Mouse (Mus musculus) liver, adult 2 months (tissue): ENCODE data around the gene Camkk2. TPM values are rescaled to one million over a fixed set of nuclear protein-coding genes. Genes with fewer than 3 reads are reported as not detected.
A peak's percentile ranks its signal among the peaks of the same experiment; 100 is the strongest.

Experiments
- DNase-seq: peaks from one replicate; pipeline ENCODE4 v3.0.0-alpha.2; 2011; ENCODE audit warnings: low read depth, low spot score; ENCODE audit errors: extremely low read depth
- H3K27ac ChIP-seq: fragments of 200-500 bp; replicated peaks from 2 replicates; pipeline ENCODE4 v1.5.1; 2012; ENCODE audit warnings: low read depth, mild to moderate bottlenecking, control low read depth, inconsistent platforms, low read length; ENCODE audit not compliant: insufficient read depth
- H3K27me3 ChIP-seq: fragments of 200-500 bp; 2 replicates; pipeline ENCODE4 v1.6.1; 2012; ENCODE audit warnings: mild to moderate bottlenecking, moderate library complexity, low read length, inconsistent platforms; ENCODE audit not compliant: control insufficient read depth, insufficient read depth
- H3K36me3 ChIP-seq: fragments of 200-500 bp; 2 replicates; pipeline ENCODE4 v1.6.1; 2012; ENCODE audit warnings: low read length, inconsistent platforms; ENCODE audit not compliant: control insufficient read depth, insufficient read depth
- H3K4me1 ChIP-seq: fragments of 200-500 bp; 2 replicates; pipeline ENCODE4 v1.6.1; 2011; ENCODE audit warnings: low read length; ENCODE audit not compliant: control insufficient read depth, insufficient read depth
- H3K4me3 ChIP-seq: fragments of 200-500 bp; 2 replicates; pipeline ENCODE4 v1.5.1; 2011; ENCODE audit warnings: low read depth, mild to moderate bottlenecking, control low read depth, low read length, moderate library complexity; ENCODE audit not compliant: insufficient read depth
- H3K79me2 ChIP-seq: fragments of 200-500 bp; 2 replicates; pipeline ENCODE4 v1.6.1; 2012; ENCODE audit warnings: inconsistent platforms, mild to moderate bottlenecking, low read length, moderate library complexity; ENCODE audit not compliant: control insufficient read depth, insufficient read depth
- H3K9ac ChIP-seq: fragments of 200-500 bp; 2 replicates; pipeline ENCODE4 v1.6.1; 2012; ENCODE audit warnings: low read depth, mild to moderate bottlenecking, control low read depth, inconsistent platforms, low read length
- CTCF ChIP-seq: fragments of 200-500 bp; IDR thresholded peaks from 2 replicates; pipeline ENCODE4 v1.5.1; 2011; ENCODE audit warnings: low read depth, low read length, control low read depth
- POLR2A ChIP-seq: fragments of 200-500 bp; IDR thresholded peaks from 2 replicates; pipeline ENCODE4 v1.6.1; 2011; ENCODE audit warnings: low read length, control low read depth; ENCODE audit not compliant: insufficient read depth; ENCODE audit errors: extremely low read depth
- WGBS: fragments of 180-500 bp; shearing (Covaris S2); methylation state at CpG from one replicate; pipeline ENCODE4 v1.1.7; 2018; 5-methylcytosine and 5-hydroxymethylcytosine counted together
- polyA plus RNA-seq: library from polyadenylated mRNA; depleted of rRNA; stranded (reverse); fragments of >200 nt; gene quantifications from 2 replicates; pipeline ENCODE4 v1.2.3, GENCODE M21; 2012
- total RNA-seq: library from RNA; depleted of rRNA; stranded (reverse); fragments of >200 nt; gene quantifications from 2 replicates; pipeline ENCODE4 v1.2.3, GENCODE M21; 2014

The Camkk2 gene
- total and polyA plus RNA-seq, 2 experiments: 6.3 to 17.7 TPM

- Histone ChIP-seq H3K27ac (0 out of 2 replicates have a peak overlapping the region, but pooled peaks have one; percentile 57), H3K4me3 (no peak overlapping the region), H3K36me3 (no peaks in the 10 kb centered on the region), H3K4me1 (peaks cover 6% of the 10 kb centered on the region), H3K27me3 (no peaks in the 10 kb centered on the region), H3K79me2 (peaks cover under 1% of the 10 kb centered on the region; the same call in 1 of the 2 replicates), H3K9ac (no peak overlapping the region)
- WGBS: 58% methylated on average over 9 of the region's 9 CpGs
- DNase-seq: no peak
- TF ChIP-seq POLR2A (no peak), CTCF (no peak)
Measured at GRCm38 (mm10) chr5:122771428-122771827, 7.8 kb downstream of the Camkk2 start.

DNA sequence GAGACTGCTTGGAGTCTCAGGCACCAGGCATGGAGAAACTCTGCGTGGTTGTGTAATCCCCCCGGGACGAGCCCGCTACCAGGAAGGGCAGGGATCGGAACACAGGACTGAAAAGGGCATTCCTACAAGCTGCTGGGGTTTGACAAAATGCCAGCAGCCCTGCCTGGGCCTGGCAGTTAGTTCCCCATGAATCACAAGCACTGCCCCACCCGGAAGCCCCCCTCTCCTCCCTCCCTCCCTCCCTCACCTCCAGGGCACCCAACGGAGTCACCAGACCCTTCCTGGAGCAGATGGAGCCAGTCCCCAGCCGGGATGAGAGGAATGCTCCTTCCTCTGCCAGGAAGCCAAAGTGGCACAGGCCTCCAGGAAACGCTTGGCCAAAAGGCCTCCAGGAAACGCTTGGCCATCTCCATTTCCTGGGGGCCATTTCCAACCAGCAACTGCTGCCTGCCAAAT is 8.4 kb downstream of the Camkk2 start:
- peak overlapping the region; percentile 57 for H3K27ac ChIP-seq
- TF ChIP-seq CTCF: no peak
- DNase-seq: peak; percentile 59
- WGBS: 8% methylated on average over 10 of the region's 10 CpGs
- peak overlapping the region; percentile 6; the same call in 1 of the 2 replicates for H3K4me3 ChIP-seq
- no peaks in the 10 kb centered on the region for H3K27me3 ChIP-seq
- H3K9ac ChIP-seq: no peak overlapping the region
- H3K4me1 ChIP-seq: peaks cover 6% of the 10 kb centered on the region
- no peaks in the 10 kb centered on the region; the same call in 1 of the 2 replicates for H3K79me2 ChIP-seq
- no peaks in the 10 kb centered on the region for H3K36me3 ChIP-seq

GRCm38 (mm10) chr5:122770304-122770703 is 8.9 kb downstream of the Camkk2 start:
- Histone ChIP-seq H3K27ac (peak overlapping the region; percentile 57), H3K79me2 (no peaks in the 10 kb centered on the region; the same call in 1 of the 2 replicates), H3K4me3 (no peak overlapping the region), H3K9ac (peak overlapping the region; percentile 36; the same call in 1 of the 2 replicates), H3K27me3 (no peaks in the 10 kb centered on the region), H3K4me1 (peaks cover 6% of the 10 kb centered on the region), H3K36me3 (no peaks in the 10 kb centered on the region)
- WGBS: 18% methylated on average over 7 of the region's 7 CpGs
- no peak for TF ChIP-seq POLR2A
- peak; percentile 57 for DNase-seq

DNA sequence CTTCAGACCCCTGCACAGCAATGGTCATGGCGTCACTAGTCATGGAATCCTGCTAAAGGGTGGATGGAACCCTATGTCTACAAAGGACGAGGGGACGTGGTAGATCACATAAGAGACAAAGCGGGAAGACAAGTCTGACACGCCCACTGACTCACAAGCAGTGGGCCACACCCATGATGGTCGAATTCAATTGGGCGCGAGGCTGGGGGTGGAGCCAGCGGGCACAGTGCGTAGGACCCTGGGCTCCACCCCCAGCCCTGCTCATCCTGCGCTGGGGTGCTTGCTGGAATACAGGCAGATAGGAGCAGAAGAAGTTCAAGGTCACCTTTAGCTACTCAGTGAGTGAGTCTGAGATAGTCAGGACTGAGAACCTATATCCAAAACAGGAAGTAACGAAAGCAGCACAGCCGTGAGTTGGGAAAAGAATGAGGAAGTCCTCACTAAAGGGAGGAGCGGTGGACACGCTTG is 10.1 kb downstream of the Camkk2 start:
- Histone ChIP-seq H3K9ac (no peak overlapping the region), H3K4me1 (peaks cover 6% of the 10 kb centered on the region), H3K36me3 (no peaks in the 10 kb centered on the region), H3K79me2 (no peaks in the 10 kb centered on the region; the same call in 1 of the 2 replicates), H3K27me3 (no peaks in the 10 kb centered on the region), H3K27ac (no peak overlapping the region), H3K4me3 (no peak overlapping the region)
- DNase-seq: no peak
- WGBS: 84% methylated on average over 15 of the region's 15 CpGs
- no peak for TF ChIP-seq CTCF

DNA sequence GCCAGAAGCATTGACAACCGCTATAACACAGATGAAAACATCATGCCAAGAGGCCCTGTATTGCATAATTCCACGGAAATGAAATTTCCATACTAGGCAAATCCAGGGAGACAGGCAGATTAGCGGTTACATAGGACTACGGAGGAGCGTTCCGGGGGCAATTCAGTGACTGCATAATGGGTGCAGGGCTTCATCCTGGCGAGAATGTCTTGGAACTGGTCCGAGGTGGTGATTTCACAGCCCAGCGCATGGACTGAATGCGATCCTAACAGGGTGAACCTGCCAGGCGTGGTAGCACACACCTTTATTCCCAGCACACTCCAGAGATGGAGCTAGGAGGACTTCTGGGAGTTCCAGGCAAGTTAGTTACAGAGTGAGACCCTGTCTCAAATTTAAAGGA is 11.9 kb downstream of the Camkk2 start:
- H3K27me3 ChIP-seq: no peaks in the 10 kb centered on the region
- TF ChIP-seq POLR2A (no peak), CTCF (no peak)
- H3K9ac ChIP-seq: no peak overlapping the region
- peaks cover 6% of the 10 kb centered on the region for H3K4me1 ChIP-seq
- H3K4me3 ChIP-seq: no peak overlapping the region
- H3K79me2 ChIP-seq: no peaks in the 10 kb centered on the region; the same call in 1 of the 2 replicates
- DNase-seq: no peak
- no peaks in the 10 kb centered on the region for H3K36me3 ChIP-seq
- H3K27ac ChIP-seq: no peak overlapping the region
- 87% methylated on average over 11 of the region's 11 CpGs for WGBS

GRCm38 (mm10) chr5:122764032-122764464 is 15.2 kb downstream of the Camkk2 start:
- Histone ChIP-seq H3K27ac (no peak overlapping the region), H3K79me2 (no peaks in the 10 kb centered on the region; the same call in 1 of the 2 replicates), H3K27me3 (no peaks in the 10 kb centered on the region), H3K9ac (no peak overlapping the region), H3K36me3 (no peaks in the 10 kb centered on the region), H3K4me1 (no peaks in the 10 kb centered on the region), H3K4me3 (no peak overlapping the region)
- 76% methylated on average over 10 of the region's 10 CpGs for WGBS
- no peak for DNase-seq
- no peak for TF ChIP-seq POLR2A
- peak; percentile 64 for TF ChIP-seq CTCF
